Mouse (Mus musculus) kidney, postnatal 14 days (tissue): ENCODE data around the gene Cd37.

Experiments
- DNase-seq: peaks from one replicate; pipeline ENCODE4 v3.0.0; 2022; ENCODE audit warnings: mixed read lengths

The Cd37 gene

DNA sequence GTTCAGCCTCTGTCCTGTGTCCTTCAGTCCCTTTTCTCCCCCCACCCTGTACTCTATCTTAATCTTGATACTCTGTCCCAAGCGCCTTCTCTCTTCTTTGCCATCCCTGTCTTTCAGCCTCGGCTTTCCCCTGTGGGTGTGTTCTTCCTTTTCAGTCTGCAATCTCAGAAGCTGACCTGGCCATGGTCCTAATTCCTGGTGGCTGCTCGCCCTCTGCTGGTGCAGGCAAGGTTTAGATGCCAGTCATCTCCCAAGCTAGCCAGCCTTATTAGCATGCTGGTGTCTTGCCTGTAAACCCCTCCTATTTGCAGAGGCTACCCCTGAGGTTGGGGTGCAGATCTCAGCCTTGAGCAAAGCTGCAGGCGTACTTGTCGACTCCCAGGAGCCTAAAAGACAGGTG lies 40.5 kb downstream of the Cd37 start:
- DNase-seq: peak; percentile 84

- no peak for DNase-seq
These were observed 41.9 kb downstream of the Cd37 start for GRCm38 (mm10) chr7:45196994-45197393.

- no peak for DNase-seq
These were observed 42.8 kb downstream of the Cd37 start for GRCm38 (mm10) chr7:45196176-45196535.

DNA sequence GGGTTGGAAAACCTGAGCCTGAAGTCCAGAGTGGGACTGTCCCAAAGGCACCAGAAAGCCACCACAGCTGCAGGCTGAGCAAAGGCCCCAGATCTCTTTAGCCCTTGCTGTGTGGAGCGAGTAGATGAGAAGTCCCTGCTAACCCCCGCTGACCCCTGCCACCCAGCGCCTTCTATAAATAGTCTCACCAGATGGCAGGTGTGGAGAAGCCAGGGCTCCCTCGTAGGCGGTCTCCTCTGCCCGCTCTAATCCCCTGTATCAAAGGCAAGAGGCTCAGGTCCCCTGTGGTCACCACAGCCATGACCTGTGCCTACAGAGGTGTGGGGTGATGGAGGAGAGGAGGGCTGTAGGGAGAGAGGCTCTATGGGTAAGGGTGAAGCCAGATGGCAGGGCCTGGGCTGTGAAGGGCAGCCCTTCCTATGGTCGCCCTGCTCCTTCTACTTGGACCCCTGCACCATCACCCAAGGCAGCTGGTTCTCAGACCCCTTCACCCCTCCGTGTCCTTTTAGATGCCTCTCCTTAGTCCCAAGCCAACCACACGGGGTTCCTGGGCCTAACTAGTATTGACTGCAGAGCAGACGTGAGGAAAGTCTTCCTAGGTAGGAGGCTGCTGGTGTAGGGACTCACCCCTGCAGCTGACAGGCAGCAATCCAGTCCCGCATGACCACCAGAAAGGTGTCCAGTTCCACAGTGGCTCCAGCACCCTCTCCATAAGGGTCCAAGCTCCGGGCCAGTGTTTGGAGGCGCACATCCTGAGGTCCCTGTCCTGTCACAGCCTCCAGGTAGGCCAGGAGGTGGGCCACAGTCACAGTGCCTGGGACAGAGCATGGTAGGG lies 43.4 kb downstream of the Cd37 start:
- DNase-seq: no peak

DNA sequence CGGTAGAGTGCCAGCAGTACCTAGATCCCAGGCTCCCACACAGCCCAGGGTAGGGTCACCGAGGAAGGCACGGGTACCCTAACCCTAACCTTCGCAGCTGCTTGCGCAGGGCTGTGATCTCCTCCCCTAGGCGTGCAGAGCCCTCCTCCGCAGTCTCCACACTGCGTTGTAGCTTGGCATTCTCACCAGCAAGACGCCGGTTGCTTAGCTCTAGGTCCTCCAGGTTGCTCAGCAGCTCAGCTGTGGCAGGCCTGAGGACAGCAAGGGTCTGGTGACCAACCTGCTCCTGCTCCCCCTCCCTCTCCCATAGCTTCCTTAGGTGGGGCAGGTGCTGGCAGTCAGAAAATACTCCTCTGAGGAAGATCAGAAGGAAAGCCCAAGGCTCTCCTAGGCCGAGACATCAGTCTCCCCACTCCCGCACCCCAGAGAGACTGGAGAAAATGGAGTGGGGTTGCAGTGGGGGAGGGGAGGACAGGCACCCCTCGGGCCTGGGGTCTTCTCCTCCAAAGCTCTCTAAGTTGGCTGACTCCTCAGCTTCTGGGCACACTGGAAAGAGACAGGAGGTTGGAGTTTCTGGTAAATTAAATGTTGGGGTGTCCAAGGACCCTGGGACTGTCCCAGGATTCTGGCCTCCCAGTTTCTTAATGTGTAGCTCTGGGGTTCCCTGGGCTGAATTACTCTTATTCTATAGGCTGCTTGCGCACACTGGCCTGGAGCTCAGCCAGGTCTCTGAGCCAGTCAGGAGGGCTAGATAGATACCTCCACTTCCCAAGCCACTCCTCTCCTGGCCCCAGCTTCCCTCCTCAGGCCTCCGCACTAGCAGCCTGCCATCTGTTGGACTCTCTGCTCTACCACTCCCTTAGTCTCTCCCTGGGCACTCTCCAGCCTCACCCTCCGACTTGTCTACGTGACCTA lies 44.8 kb downstream of the Cd37 start:
- DNase-seq: no peak

GRCm38 (mm10) chr7:45193406-45193805 lies 45.5 kb downstream of the Cd37 start:
- DNase-seq: no peak

DNA sequence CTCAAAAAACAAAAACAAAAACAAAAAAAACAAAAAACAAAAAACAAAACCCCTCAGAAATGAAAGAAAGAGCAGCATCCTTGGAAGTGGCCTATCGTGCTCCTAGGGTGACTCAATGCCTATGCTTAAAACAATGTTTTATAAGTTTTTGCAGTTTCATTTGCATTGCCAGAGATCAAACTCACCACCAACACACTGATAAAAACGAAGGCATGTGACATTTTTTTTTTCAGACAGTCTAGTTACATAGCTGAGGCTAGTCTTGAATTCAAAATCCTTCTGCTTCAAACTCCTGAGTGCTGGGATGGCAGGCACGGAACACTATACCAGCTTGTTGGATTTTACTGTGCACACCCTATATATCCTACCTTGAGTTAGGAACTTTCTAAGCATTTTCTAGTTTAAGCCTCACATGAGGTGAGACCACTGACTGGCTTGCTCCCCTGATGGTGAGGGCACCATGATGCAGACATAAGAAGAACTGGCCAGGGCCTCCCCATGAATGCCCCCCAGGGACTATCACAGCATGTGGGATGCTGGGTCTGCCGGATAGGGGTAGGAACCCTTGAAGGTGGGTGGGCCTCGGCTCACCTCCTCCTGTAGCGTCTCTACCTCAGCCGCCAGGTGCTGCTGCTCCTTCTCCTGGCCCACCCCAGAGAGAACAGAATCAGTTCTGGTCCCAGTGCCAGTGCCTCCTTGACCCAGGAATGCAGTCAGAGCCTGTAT lies 46.2 kb downstream of the Cd37 start:
- DNase-seq: no peak

DNA sequence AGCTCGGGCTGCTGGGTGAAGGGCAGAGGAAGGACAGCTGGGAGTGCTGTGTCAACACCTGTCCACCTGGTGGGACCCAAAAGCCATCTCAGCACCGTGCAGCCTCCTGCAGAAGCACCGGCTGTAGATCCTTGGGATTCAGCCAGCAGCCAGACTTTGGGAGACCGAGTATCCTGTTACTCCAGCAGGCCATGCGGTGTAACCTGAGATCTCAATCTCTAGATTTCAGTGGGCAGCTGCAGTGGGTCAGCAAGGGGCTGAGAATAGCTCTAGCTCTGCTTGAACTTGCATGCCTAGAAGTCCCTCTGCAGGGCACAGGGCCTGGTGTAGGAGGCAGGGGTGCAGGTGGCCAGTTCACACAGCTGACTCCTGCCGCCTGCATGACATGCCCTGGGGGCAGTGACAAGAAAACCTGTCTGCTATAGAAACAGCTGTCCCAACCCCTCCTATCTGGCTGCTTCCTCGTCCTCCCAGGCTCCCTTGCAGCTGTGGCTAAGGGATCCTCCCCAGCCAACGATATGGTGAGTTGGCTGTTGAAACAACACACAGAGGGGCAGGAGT lies 47.0 kb downstream of the Cd37 start:
- DNase-seq: no peak

- DNase-seq: no peak
These were observed 47.8 kb downstream of the Cd37 start for GRCm38 (mm10) chr7:45191161-45191560.

- no peak for DNase-seq
These were observed 48.7 kb downstream of the Cd37 start for GRCm38 (mm10) chr7:45190186-45190585.

GRCm38 (mm10) chr7:45189600-45189999 lies 49.3 kb downstream of the Cd37 start:
- DNase-seq: no peak

DNA sequence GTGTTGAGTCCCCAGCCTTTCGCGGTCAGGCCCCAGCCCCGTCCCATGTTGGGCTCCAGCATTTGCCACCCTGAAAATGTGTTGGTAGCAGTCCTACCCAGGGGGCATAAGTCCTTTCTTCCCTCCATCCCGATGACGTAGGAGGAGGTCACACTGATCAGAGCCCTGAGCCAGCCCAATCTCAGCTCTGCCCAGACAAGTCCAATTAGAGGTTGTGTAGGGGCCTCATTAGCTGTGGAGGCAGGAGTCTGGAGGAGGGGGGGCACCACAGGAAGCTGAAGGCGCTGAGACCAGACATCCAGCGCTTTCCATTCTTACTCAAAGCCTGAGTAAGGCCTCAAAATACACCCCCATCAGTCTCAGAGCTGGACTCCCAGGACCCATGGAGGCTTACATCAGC lies 53.0 kb downstream of the Cd37 start:
- DNase-seq: no peak

DNA sequence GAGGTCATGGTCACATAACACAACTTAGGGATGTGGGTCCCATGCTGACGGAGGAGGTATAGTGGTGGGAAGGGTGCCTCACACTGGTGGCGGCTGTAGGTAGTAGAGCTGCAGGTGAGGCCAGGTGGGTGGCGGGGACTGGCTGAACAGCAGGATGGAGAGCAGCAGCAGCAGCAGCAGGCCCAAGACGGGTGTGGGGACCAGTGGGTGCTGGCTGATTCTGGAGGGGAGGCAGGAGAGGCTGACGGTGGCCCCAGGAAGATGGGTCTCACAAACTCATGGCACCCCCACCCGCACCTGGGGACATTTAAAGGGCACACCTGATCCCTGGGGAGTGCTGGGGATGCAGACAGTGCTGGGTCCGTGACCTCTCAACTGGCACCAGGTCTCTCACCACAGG lies 55.2 kb downstream of the Cd37 start:
- DNase-seq: no peak
